Mouse (Mus musculus): ENCODE results near the gene Cyp3a41a. TPM values are rescaled to one million over a fixed set of nuclear protein-coding genes. Genes with fewer than 3 reads are reported as not detected.

Cyp3a41a gene
- not detected for polyA plus RNA-seq (2014; fragmentation: Illumina TruSeq; extraction: RNeasy Lipid Tissue Mini Kit (QIAGEN cat#74804))

DNA sequence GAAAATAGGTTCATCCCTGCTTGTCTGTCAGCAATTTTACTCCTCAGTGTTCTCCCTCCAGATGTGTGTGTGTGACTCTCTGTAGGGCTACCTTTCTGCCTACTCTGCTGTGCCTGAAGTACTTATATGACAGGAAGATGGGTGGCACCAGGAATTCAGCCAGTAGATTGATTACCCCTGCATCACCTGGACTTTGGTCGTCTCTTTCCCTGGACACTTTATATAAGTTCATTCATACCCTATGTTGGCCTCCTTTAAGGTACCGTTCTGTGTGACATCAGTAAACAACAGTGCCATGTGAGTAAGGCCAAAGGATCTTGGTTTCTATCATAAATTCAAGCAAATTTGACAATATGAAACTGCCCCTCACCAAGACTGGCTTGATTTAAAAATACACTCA is at the start of gene Cyp3a41a:
Cyp3a41a (minus strand) TSS at position 101 of the 400 bp plus-strand sequence.

Other genes starting within 250 kb of the Cyp3a41a start
- gene Cyp3a41b, start 135.4 kb downstream of the Cyp3a41a start, polyA plus RNA-seq (2014; fragmentation: Illumina TruSeq; extraction: RNeasy Lipid Tissue Mini Kit (QIAGEN cat#74804)), result not detected
- not detected for gene Cyp3a44, start 85.7 kb upstream of the Cyp3a41a start, polyA plus RNA-seq (2014; fragmentation: Illumina TruSeq; extraction: RNeasy Lipid Tissue Mini Kit (QIAGEN cat#74804))
- gene Cyp3a11, start 159.8 kb upstream of the Cyp3a41a start, polyA plus RNA-seq (2014; fragmentation: Illumina TruSeq; extraction: RNeasy Lipid Tissue Mini Kit (QIAGEN cat#74804)), result 0.57 TPM

Measured in ovary, adult 10 weeks (tissue).